Mouse (Mus musculus): ENCODE data around the gene Plekha7. TPM values are rescaled to one million over a fixed set of nuclear protein-coding genes. Genes with fewer than 3 reads are reported as not detected.
A peak's percentile ranks its signal among the peaks of the same experiment; 100 is the strongest.

Gene Plekha7
- total and polyA plus RNA-seq, 2 experiments from 2014 or later, result 7.9 to 22.8 TPM

- DNase-seq (ENCODE audit: low spot score), result no peak
- no peak overlapping the region for H3K9ac ChIP-seq (replicated peaks; ENCODE audit: low read length)
- 68% methylated on average over 2 of the region's 2 CpGs for WGBS
- H3K36me3 ChIP-seq (ENCODE audit: insufficient read depth, low read length), result peaks cover 15% of the 10 kb centered on the region
- H3K27me3 ChIP-seq (ENCODE audit: insufficient read depth, low read length), result no peaks in the 10 kb centered on the region
- H3K27ac ChIP-seq, result no peak overlapping the region
- H3K4me3 ChIP-seq (ENCODE audit: low read length), result no peak overlapping the region
- TF ChIP-seq CTCF (IDR thresholded peaks at IDR 0.05; ENCODE audit: low read depth), result no peak
- no peaks in the 10 kb centered on the region for H3K9me3 ChIP-seq (ENCODE audit: low read length)
- H3K4me2 ChIP-seq (ENCODE audit: low read depth, low read length), result no peak overlapping the region
- H3K4me1 ChIP-seq (ENCODE audit: insufficient read depth, low read length), result no peaks in the 10 kb centered on the region
- ATAC-seq, result no peak
Observed at GRCm38 (mm10) chr7:116153781-116154368, 154.3 kb downstream of the Plekha7 start.

DNA sequence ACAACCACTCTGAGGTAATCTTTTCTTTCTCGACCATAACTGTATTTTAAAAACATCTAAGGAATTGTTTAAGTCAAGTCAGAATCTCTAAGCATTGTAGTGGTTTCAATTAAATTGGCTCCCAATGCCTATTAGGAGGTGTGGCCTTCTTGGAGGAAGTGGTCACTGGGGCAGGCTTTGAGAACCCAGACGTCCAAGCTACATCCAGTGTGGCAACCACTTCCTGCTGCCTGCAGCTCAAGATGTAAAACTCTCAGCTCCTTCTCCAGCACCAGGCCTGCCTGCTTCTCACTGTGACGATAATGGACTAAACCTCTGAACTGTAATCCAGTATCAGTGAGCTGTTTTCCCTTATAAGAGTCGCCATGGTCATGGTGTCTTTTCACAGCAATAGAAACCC lies 158.6 kb downstream of the Plekha7 start:
- H3K4me1 ChIP-seq (ENCODE audit: insufficient read depth, low read length), result no peaks in the 10 kb centered on the region
- H3K36me3 ChIP-seq (ENCODE audit: insufficient read depth, low read length), result peaks cover 4% of the 10 kb centered on the region; the same call in 1 of the 2 replicates
- no peaks in the 10 kb centered on the region for H3K27me3 ChIP-seq (ENCODE audit: insufficient read depth, low read length)
- no peak overlapping the region for H3K9ac ChIP-seq (replicated peaks; ENCODE audit: low read length)
- H3K4me2 ChIP-seq (ENCODE audit: low read depth, low read length), result no peak overlapping the region
- no peaks in the 10 kb centered on the region for H3K9me3 ChIP-seq (ENCODE audit: low read length)
- DNase-seq (ENCODE audit: low spot score) (no peak), ATAC-seq (no peak)
- WGBS, result 65% methylated on average over 4 of the region's 4 CpGs
- no peak overlapping the region for H3K4me3 ChIP-seq (ENCODE audit: low read length)
- H3K27ac ChIP-seq, result no peak overlapping the region
- TF ChIP-seq CTCF (IDR thresholded peaks at IDR 0.05; ENCODE audit: low read depth), result no peak

DNA sequence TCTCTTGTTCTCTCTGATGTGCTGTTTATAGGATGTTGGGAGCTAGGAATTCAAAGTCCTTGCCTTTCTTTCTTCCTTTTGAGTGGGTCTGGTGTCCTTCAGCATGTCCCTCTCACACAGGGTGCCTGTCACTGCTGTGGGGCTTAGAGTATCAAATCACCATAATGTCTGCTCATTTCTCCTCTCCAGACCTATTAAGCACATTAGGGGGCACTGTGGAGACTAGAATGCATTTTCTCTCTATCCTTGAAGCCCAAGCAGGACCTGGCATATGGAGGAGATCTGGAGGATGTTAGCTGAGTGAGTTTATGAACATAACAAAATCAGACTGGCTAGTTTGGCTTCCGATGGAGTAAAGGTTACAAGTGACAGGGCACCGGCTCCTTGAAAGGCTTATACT lies 161.1 kb downstream of the Plekha7 start:
- DNase-seq (ENCODE audit: low spot score), result peak; percentile 25
- WGBS, result 87% methylated on average over 2 of the region's 2 CpGs
- no peak overlapping the region for H3K27ac ChIP-seq
- ATAC-seq, result no peak
- no peaks in the 10 kb centered on the region for H3K9me3 ChIP-seq (ENCODE audit: low read length)
- H3K36me3 ChIP-seq (ENCODE audit: insufficient read depth, low read length), result no peaks in the 10 kb centered on the region
- no peak overlapping the region for H3K4me2 ChIP-seq (ENCODE audit: low read depth, low read length)
- H3K27me3 ChIP-seq (ENCODE audit: insufficient read depth, low read length), result no peaks in the 10 kb centered on the region
- no peaks in the 10 kb centered on the region for H3K4me1 ChIP-seq (ENCODE audit: insufficient read depth, low read length)
- H3K4me3 ChIP-seq (ENCODE audit: low read length), result no peak overlapping the region
- no peak overlapping the region for H3K9ac ChIP-seq (replicated peaks; ENCODE audit: low read length)
- TF ChIP-seq CTCF (IDR thresholded peaks at IDR 0.05; ENCODE audit: low read depth), result peak; percentile 43

DNA sequence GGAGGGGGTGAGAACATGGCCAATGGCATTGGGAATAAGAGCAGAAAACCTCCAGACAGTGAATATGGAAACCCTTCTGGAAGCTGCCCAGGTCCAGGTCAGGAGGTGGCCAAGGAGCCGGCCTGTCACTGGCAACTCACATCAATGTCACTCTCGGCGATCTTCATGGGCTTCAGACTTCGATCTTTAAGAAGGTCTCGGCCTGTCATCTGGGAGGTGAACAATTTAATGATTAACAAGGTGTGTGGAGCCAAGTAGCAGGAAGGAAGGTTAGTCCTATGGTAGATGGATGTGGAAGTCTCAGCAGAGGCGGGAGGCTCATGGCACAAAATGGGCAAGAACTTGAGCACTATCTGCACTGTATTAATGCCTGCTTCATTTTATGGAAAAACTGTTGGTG lies 163.1 kb downstream of the Plekha7 start:
- Histone ChIP-seq H3K9ac (replicated peaks; ENCODE audit: low read length) (no peak overlapping the region), H3K27me3 (ENCODE audit: insufficient read depth, low read length) (no peaks in the 10 kb centered on the region), H3K9me3 (ENCODE audit: low read length) (no peaks in the 10 kb centered on the region), H3K4me2 (ENCODE audit: low read depth, low read length) (no peak overlapping the region), H3K4me1 (ENCODE audit: insufficient read depth, low read length) (no peaks in the 10 kb centered on the region), H3K4me3 (ENCODE audit: low read length) (no peak overlapping the region), H3K36me3 (ENCODE audit: insufficient read depth, low read length) (no peaks in the 10 kb centered on the region), H3K27ac (no peak overlapping the region)
- no peak for ATAC-seq
- no peak for TF ChIP-seq CTCF (IDR thresholded peaks at IDR 0.05; ENCODE audit: low read depth)
- DNase-seq (ENCODE audit: low spot score), result no peak
- 94% methylated on average over 6 of the region's 6 CpGs for WGBS

- no peak overlapping the region for H3K4me3 ChIP-seq (ENCODE audit: low read length)
- 30% methylated on average over 3 of the region's 3 CpGs for WGBS
- peak; percentile 53 for DNase-seq (ENCODE audit: low spot score)
Observed at GRCm38 (mm10) chr7:116137671-116138070, 170.5 kb downstream of the Plekha7 start.

DNA sequence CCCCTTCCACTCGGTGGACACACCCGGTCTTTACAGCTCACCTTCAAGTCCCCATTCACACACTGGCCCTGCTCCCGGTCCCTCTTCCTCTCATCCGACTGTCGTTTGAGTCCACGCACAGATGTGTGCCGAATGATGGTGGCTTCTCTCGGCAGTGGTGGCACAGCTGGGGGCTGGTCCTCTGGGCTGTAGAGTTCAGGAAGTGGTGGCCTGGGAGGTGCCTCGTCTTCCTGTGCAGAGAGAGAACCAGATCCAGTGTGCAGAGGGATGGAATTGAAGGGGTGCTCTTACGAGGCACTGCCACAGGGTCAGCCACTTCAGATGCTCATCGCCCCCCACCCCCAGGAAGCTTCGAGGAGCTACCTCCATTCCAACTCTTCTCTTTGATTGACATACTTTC lies 171.0 kb downstream of the Plekha7 start:
- no peak overlapping the region for H3K4me3 ChIP-seq (ENCODE audit: low read length)
- WGBS, result 83% methylated on average over 12 of the region's 12 CpGs
- no peaks in the 10 kb centered on the region for H3K4me1 ChIP-seq (ENCODE audit: insufficient read depth, low read length)
- no peaks in the 10 kb centered on the region for H3K27me3 ChIP-seq (ENCODE audit: insufficient read depth, low read length)
- TF ChIP-seq CTCF (IDR thresholded peaks at IDR 0.05; ENCODE audit: low read depth), result no peak
- H3K4me2 ChIP-seq (ENCODE audit: low read depth, low read length), result no peak overlapping the region
- ATAC-seq, result no peak
- no peak for DNase-seq (ENCODE audit: low spot score)
- H3K9ac ChIP-seq (replicated peaks; ENCODE audit: low read length), result no peak overlapping the region
- H3K9me3 ChIP-seq (ENCODE audit: low read length), result no peaks in the 10 kb centered on the region
- no peak overlapping the region for H3K27ac ChIP-seq
- no peaks in the 10 kb centered on the region for H3K36me3 ChIP-seq (ENCODE audit: insufficient read depth, low read length)

More at GRCm38 (mm10) chr7:116137671-116138070, 170.5 kb downstream of the Plekha7 start:
- Histone ChIP-seq H3K4me1 (ENCODE audit: insufficient read depth, low read length) (no peaks in the 10 kb centered on the region), H3K9ac (replicated peaks; ENCODE audit: low read length) (no peak overlapping the region), H3K4me2 (ENCODE audit: low read depth, low read length) (no peak overlapping the region), H3K27me3 (ENCODE audit: insufficient read depth, low read length) (no peaks in the 10 kb centered on the region), H3K36me3 (ENCODE audit: insufficient read depth, low read length) (no peaks in the 10 kb centered on the region), H3K27ac (no peak overlapping the region), H3K9me3 (ENCODE audit: low read length) (no peaks in the 10 kb centered on the region)
- ATAC-seq, result peak; percentile 25; the same call in 1 of the 2 replicates
- no peak for TF ChIP-seq CTCF (IDR thresholded peaks at IDR 0.05; ENCODE audit: low read depth)

All from hindbrain, postnatal 0 days (tissue).